ENCODE assay signal across 8 mouse cellular contexts in genomic region chr3:126595456-126595855, GRCm38 (mm10). TPM values are rescaled to one million over a fixed set of nuclear protein-coding genes. Genes with fewer than 3 reads are reported as not detected.
DNase-seq lines count a peak whose midpoint lies in the region; ATAC-seq lines count a peak whose summit lies in the region.

No protein-coding gene starts in this region.

- intact Hi-C loops in heart, postnatal 25 days (cut with DNase I), result loop anchor here (5.0 kb wide), 2 partner anchors 37 to 142 kb away; no protein-coding TSS in a partner anchor
- intact Hi-C loops in gastrocnemius, postnatal 36 days (cut with DNase I), result no loop called here

- no peaks in the 10 kb centered on the region for H3K27me3 ChIP-seq in heart, embryonic 16.5 days (ENCODE audit: control insufficient read depth, insufficient read depth, low read length)
- H3K27me3 ChIP-seq in forebrain, embryonic 16.5 days (replicated peaks; ENCODE audit: control insufficient read depth, insufficient read depth, low read length), result no peaks in the 10 kb centered on the region
- peaks cover 13% of the 10 kb centered on the region; the same call in 1 of the 2 replicates for H3K27me3 ChIP-seq in midbrain, embryonic 10.5 days (ENCODE audit: low read depth, poor library complexity, severe bottlenecking)

- peak overlapping the region; percentile 98 for H3K4me2 ChIP-seq in heart, embryonic 16.5 days (ENCODE audit: low read depth, low read length)
- H3K4me2 ChIP-seq in forebrain, embryonic 16.5 days (ENCODE audit: low read length), result peak overlapping the region; percentile 67

- H3K9me3 ChIP-seq in heart, embryonic 16.5 days (replicated peaks; ENCODE audit: control insufficient read depth, low read length), result no peaks in the 10 kb centered on the region
- H3K9me3 ChIP-seq in forebrain, embryonic 16.5 days (ENCODE audit: control insufficient read depth, low read length), result no peaks in the 10 kb centered on the region
- no peaks in the 10 kb centered on the region for H3K9me3 ChIP-seq in midbrain, embryonic 10.5 days (replicated peaks)

- no peak overlapping the region; the same call in 1 of the 2 replicates for H3K4me3 ChIP-seq in heart, embryonic 16.5 days (ENCODE audit: low read length)
- no peak overlapping the region; the same call in 1 of the 2 replicates for H3K4me3 ChIP-seq in forebrain, embryonic 16.5 days (replicated peaks; ENCODE audit: low read length)
- 0 out of 2 replicates have a peak overlapping the region, but pooled peaks have one; percentile 71 for H3K4me3 ChIP-seq in midbrain, embryonic 10.5 days

- WGBS in heart, embryonic 16.5 days, result 63% methylated on average over 4 of the region's 4 CpGs
- WGBS in forebrain, embryonic 16.5 days, result 77% methylated on average over 4 of the region's 4 CpGs
- 77% methylated on average over 4 of the region's 4 CpGs for WGBS in midbrain, embryonic 10.5 days

- no peak for DNase-seq in heart, postnatal 25 days (ENCODE audit: low spot score)
- peak; percentile 49 for DNase-seq in NIH3T3 (ENCODE audit: low read depth)
- no peak for DNase-seq in midbrain, embryonic 10.5 days (ENCODE audit: low spot score)
- no peak for DNase-seq in urinary bladder, postnatal 36 days (ENCODE audit: low spot score in 2 of 2)
- no peak for DNase-seq in gastrocnemius, postnatal 36 days
- DNase-seq in retina, postnatal 1 day, result no peak

- peak overlapping the region; percentile 100 for H3K27ac ChIP-seq in heart, embryonic 16.5 days (ENCODE audit: low read length)
- no peak overlapping the region for H3K27ac ChIP-seq in forebrain, embryonic 16.5 days (ENCODE audit: low read length)
- H3K27ac ChIP-seq in midbrain, embryonic 10.5 days (replicated peaks), result peak overlapping the region; percentile 94; the same call in 1 of the 2 replicates

- H3K4me1 ChIP-seq in heart, embryonic 16.5 days (ENCODE audit: control insufficient read depth, insufficient read depth, low read length), result peaks cover 11% of the 10 kb centered on the region
- peaks cover 5% of the 10 kb centered on the region for H3K4me1 ChIP-seq in forebrain, embryonic 16.5 days (replicated peaks; ENCODE audit: control insufficient read depth, insufficient read depth, low read length)
- H3K4me1 ChIP-seq in midbrain, embryonic 10.5 days, result peaks cover 10% of the 10 kb centered on the region

- H3K9ac ChIP-seq in heart, embryonic 16.5 days (ENCODE audit: low read length), result peak overlapping the region; percentile 97
- H3K9ac ChIP-seq in forebrain, embryonic 16.5 days (replicated peaks; ENCODE audit: low read depth, low read length), result no peak overlapping the region; the same call in 1 of the 2 replicates

- no peaks in the 10 kb centered on the region for H3K36me3 ChIP-seq in heart, embryonic 16.5 days (ENCODE audit: control insufficient read depth, insufficient read depth)
- no peaks in the 10 kb centered on the region for H3K36me3 ChIP-seq in forebrain, embryonic 16.5 days (ENCODE audit: control insufficient read depth, insufficient read depth)
- no peaks in the 10 kb centered on the region for H3K36me3 ChIP-seq in midbrain, embryonic 10.5 days

- no peak for ATAC-seq in heart, embryonic 16.5 days (replicated peaks; ENCODE audit: extremely low read depth, insufficient read depth, low FRiP score)
- no peak for ATAC-seq in forebrain, embryonic 16.5 days

RNA-seq across cellular contexts. Expression of gene Camk2d, which starts 0.6 kb away (rescaled TPM):
- 111 and 112 TPM in 2 replicates for polyA plus RNA-seq in heart, embryonic 16.5 days (2015; fragmentation: Nextera tagmentation; extraction: Ambion mirVana)
- 100 to 1,000 TPM; 150 to 154 TPM for total RNA-seq in heart, postnatal 25 days (2021)
- polyA plus RNA-seq in forebrain, embryonic 16.5 days (2015; fragmentation: Nextera tagmentation; extraction: Ambion mirVana), result 30.2 and 40.6 TPM in 2 replicates
- polyA plus RNA-seq in midbrain, embryonic 10.5 days (2016; fragmentation: Nextera tagmentation; extraction: Ambion mirVana), result 11.7 and 13.0 TPM in 2 replicates
- total RNA-seq in gastrocnemius, postnatal 36 days (2021), result 10 to 100 TPM; 57.7 to 70.2 TPM
